Mouse (Mus musculus) embryonic stem cell, embryonic (primary cell): Measurements from ENCODE around the gene Snd1.

Source experiments
- CTCF ChIA-PET, 4 experiments: fragments of 300-600 bp in 2 of 4; fragments of 350-600 bp in 2 of 4; sonication (Branson Sonifier 250); formaldehyde crosslinking; loops; one replicate each; lab custom pipeline; 2022; ENCODE audit warnings: inconsistent platforms in 2 of 4; lab: Charles Lee
- POLR2A ChIA-PET, 4 experiments: fragments of 300-600 bp in 2 of 4; fragments of 350-600 bp in 2 of 4; sonication (Branson Sonifier 250); formaldehyde crosslinking; loops; one replicate each; lab custom pipeline; 2022; ENCODE audit warnings: antibody characterized with exemption in 4 of 4, inconsistent platforms in 1 of 4; lab: Charles Lee

Snd1 gene

DNA sequence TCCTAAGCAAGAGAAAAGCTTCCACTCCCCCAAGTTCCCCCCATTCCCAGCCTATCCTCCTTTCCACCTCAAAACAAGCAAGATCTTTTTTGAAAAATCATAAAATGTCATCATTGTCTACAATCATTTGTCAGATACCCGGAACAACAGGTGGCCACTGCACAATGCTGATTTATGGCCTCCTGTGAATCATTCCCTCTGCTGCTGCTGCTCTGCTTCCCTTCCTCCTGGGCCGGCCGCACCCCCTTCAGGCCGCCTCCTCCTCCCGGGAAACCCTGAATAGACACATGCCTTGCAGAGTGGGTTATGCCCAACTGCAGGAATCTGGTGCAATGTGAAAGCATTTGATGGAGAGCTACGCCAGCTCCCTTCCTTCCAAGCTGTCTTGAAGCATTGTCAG, 353.7 kb downstream of the Snd1 start:
- POLR2A ChIA-PET, result interaction anchor here in 1 of 4 experiments (0.6 to 1.5 kb wide), 5 partner anchors 9 to 349 kb away, joined by 3 to 5 read pairs (median 4); no protein-coding TSS in a partner anchor
- CTCF ChIA-PET, result no interaction called here

DNA sequence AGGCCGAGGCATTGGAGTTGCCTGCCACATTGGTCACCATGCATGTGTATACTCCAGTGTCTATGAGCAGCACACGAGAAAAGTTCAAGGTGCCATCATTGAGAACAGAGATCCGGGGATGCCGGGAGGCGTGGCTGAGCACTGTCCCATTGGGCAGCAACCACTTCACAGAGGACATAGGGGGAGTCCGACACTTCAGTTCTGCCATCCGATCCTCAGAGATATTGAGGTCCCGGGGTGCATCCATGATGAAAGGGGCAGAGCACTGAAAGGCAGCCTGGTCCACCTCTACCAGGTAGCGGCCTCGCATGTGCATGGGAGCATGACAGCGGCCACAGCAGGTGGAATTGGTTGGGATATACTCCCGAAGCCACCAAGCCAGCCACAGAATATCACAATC, 355.4 kb downstream of the Snd1 start:
- ChIA-PET POLR2A (interaction anchor here in 2 of 4 experiments (0.7 to 3.2 kb wide), 8 partner anchors 9 to 275 kb away, joined by 3 to 18 read pairs (median 5); no protein-coding TSS in a partner anchor), CTCF (no interaction called here)

DNA sequence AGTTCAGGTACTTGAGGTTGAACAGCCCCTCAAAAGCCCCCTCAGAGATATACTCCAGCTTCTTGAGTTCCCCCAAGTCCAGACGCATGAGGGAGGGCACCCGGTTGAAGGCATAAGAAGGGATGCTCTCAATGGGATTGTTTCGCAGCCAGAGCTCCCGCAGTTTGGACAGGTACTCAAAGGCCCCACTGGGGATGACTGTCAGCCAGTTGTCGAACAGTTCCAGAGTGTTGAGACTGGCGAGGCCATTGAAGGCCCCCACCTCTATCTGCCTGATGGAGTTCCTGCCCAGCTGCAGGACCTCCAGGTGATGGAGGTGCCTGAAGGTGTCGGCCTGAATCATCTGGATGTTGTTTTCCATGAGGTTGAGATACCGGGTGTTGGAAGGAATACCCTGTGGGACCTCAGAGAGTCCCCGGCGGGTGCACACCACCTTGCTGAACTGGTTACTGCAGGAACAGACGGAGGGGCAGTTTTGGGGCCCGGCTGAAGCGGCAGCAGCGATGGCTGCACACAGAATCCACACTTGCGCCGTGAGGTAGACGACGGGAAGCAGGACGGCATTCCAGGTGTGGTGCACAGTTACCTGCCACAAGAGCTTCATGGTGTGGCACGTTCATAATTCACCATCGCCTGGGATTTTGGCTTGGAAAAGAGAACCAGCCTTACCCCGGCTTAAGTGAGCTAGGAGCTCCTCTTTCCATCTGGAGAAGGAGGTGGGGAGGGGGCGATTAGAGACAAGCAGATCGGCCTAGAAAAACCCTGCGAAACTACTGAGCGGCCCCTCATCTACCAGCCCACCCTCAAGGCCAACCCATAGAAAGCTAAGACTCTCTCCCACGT, 356.3 kb downstream of the Snd1 start, which contains the start of gene Lrrc4:
Lrrc4 (minus strand) TSS at position 737 of the 843 bp plus-strand sequence.
- CTCF ChIA-PET, result interaction anchor here (0.6 to 1.8 kb wide), 5 partner anchors 63 to 744 kb away, joined by 3 to 7 read pairs (median 4); no protein-coding TSS in a partner anchor
- POLR2A ChIA-PET, result interaction anchor here in 2 of 4 experiments (0.6 to 3.2 kb wide), 26 partner anchors 8 to 497 kb away, joined by 3 to 18 read pairs (median 4); no protein-coding TSS in a partner anchor

DNA sequence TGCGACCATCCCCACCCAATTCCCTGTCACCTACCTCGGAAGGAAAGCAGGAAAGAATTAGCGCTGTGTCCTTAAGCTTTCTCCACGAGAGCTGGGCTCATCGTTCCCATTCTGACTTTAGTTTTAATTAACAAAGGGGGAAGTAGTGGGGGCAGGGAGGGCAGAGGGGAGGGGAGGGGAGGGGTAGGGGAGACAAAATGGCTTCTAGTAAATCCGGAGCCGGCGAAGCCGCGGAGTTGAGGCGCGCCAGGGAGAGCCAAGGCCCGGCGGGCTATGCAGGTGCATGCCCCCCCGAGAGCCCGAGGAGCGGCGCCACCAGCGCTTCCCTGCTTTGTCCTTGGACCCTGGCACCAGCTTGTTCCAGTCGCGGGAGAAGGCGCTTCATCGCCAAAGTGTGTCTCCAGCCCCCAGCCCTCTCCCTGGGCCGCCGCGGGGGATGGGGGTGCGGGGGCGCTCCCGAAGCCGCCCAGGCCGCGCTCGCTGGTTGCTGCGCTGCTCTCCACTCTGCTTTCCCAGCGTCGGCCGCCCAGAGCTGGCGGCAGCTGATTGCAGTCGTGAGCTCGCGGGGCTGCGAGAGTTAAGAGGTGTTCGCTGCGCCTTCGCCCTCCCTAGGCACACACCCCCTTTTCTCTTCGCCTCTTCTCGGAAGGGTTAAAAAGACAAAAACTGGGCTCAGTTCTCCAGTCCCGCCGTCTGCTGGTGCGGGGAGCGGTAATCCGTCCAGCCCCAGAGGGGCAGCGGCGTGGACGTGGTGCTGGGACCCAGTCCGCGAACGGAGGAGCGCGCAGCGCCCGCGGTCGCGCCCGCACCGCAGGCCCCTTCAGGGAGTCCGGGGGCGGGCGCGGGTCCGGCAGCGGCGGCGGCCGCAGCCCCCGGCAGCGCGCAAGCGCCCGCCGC, 357.2 kb downstream of the Snd1 start:
- ChIA-PET CTCF (interaction anchor here (0.6 to 1.8 kb wide), 5 partner anchors 62 to 743 kb away, joined by 3 to 7 read pairs (median 4); no protein-coding TSS in a partner anchor), POLR2A (interaction anchor here in 2 of 4 experiments (0.6 to 3.2 kb wide), 27 partner anchors 9 to 496 kb away, joined by 3 to 18 read pairs (median 3); no protein-coding TSS in a partner anchor)

DNA sequence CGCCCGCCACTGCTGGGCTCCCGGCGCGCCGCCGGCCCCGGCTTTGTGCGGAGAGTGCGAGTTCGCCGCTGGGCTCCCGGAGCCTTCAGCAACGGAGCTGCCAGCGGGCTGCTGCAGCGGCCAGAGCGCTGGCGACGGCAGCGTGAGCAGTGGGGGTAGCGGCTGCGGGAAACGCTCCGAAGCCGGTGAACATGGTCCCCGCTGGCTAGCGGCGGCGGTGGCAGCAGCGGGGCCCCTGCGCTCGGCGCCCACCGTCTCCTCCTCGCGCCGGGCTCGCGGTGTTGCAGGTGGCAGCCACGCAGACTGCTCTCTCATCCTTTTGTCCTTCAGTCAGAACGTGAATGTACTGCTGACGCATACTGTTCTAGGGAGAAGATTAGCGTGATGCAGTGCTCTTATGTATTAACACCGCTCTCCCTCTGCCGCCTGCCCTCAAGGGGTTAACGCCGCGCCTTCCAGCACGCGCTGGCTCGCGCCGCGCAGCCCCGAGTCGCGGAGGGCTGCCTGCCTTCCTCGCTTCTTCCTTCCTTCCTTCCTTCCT, 357.9 kb downstream of the Snd1 start:
- CTCF ChIA-PET, result interaction anchor here in 3 of 4 experiments (0.7 to 1.8 kb wide), 3 partner anchors 66 to 627 kb away, joined by 4 to 6 read pairs (median 4); no protein-coding TSS in a partner anchor
- POLR2A ChIA-PET, result interaction anchor here in 3 of 4 experiments (0.6 to 3.2 kb wide), 9 partner anchors 12 to 353 kb away, joined by 3 to 18 read pairs (median 3); no protein-coding TSS in a partner anchor

DNA sequence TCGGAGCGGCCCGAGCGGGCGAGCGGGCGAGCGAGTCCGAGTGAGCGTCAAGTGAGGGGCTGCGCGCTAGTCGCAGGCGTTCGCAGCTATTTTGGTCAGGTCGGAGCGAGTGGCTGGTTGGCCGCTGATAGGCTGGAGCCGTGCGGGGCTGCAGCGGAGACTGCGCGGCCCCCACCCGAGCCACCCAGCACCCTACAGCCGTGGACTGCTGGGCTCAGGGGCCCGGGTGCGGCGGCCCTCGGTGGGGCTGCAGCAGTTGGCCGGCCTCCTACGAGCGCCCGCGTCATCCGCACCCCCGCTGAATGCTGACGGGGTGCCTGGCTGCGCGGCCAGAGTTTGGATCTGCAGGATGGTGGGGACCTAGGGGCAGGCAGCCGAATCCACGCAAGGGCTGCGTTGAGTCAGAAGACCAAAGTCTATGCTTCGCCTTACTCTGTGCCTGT, 358.5 kb downstream of the Snd1 start:
- ChIA-PET POLR2A (interaction anchor here (0.6 to 3.2 kb wide), 5 partner anchors 13 to 277 kb away, joined by 3 to 18 read pairs (median 3); no protein-coding TSS in a partner anchor), CTCF (interaction anchor here in 1 of 4 experiments (0.7 kb wide), 1 partner anchor 627 kb away, joined by 4 read pairs; no protein-coding TSS in a partner anchor)

DNA sequence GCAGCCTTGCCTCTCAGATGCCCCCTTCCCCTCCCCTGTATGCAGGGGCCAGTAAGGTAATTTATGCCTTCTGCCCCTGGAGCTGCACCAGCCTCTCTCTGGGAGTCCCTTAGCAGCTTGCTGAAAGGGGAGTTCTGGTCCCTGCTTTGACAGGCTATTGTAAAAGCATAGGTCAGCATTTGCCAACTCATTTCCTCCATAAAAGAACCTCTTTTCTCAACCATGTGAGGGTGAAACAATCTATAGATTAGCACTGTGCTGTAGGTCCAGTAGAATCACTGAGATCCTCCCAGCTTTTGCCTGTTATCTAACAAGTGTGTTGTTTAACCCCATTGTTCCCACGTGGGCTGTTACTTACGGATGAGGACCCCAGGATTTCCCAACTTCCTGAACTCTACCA, 359.1 kb downstream of the Snd1 start:
- ChIA-PET CTCF (no interaction called here), POLR2A (interaction anchor here in 2 of 4 experiments (0.7 to 0.8 kb wide), 2 partner anchors 194 to 278 kb away, joined by 3 read pairs; no protein-coding TSS in a partner anchor)

DNA sequence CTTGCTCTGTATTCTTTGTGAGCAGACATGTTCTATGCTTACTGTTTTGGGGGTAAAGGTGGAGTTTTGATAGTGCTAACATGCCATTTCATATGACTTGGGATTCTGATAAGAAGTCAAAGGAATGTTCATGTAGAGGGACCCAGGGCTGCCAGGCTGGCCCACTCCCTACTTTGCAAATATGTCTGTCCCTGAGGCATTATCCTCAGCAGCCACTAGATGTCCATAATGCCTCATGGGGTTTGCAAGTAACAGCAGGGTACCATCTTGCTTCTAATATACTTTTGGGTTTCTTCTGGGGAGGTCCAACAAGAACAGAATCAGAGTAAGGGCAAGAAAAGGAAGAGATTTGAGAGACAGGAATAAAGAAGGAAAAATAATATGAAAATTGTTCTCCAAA, 361.7 kb downstream of the Snd1 start:
- ChIA-PET CTCF (no interaction called here), POLR2A (no interaction called here)

DNA sequence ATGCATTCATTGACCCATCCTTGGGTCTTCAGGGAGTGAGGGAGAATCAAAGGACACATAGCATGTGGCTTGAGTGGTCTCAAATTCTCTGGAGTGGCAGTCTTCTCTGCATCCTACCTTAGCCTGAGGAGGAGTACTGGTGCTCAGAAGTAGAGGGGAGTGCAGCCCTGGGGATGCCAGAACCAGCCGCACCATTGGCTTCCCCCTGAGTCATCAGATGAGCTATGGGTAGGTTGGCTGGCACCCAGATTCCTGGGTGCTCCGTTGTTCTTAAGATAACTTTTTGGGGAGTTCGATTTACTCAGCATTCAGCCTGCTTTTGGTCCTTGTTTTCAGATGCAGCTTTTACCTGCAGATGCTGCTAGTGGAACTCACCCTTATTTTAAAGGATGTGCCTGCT, 366.6 kb downstream of the Snd1 start:
- POLR2A ChIA-PET, result interaction anchor here in 1 of 4 experiments (0.5 kb wide), 1 partner anchor 1661 kb away, joined by 6 read pairs; no protein-coding TSS in a partner anchor
- CTCF ChIA-PET, result no interaction called here

DNA sequence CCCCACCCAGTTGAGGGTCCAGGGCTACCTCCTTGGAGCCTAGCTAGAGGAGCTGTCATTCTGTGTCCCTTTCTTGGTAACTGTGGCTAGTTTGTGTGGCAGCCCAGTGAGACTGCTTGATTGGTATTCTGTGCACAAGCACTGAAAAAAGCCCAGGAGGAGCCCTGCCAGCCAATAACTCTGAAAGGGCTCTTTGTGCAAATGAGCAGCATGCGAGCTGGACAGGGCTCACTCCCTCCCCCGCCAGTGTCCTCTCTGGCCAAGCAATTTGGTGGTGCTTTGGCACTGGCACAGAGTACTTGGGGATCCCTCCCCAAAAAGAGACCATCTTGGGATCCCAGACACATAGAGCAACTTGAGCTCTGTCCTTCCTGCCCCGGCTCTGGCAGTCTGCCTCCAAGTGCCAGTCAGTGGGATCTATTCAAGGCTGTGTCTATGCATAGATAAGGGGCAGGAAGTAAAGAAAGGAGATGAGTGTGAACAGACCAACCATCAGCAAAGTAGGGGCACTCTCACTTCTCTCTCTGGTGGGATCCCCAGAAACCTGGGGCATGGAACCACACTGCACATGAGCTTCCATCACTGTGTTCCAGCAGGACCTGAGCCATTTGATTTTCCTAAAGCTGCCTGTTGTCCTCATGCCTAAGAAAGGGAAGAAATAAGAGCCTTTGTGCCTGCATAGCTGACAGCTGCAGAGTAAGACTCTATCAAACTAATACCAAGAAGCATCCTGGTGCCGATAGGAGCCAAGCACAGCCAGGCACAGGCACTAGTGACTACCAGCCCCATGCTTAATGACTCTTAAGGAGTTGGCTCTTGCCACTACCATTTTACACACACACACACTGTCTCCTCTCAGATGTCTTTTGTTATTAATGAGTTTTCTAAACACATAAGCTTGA, 367.7 kb downstream of the Snd1 start:
- CTCF ChIA-PET, result no interaction called here

DNA sequence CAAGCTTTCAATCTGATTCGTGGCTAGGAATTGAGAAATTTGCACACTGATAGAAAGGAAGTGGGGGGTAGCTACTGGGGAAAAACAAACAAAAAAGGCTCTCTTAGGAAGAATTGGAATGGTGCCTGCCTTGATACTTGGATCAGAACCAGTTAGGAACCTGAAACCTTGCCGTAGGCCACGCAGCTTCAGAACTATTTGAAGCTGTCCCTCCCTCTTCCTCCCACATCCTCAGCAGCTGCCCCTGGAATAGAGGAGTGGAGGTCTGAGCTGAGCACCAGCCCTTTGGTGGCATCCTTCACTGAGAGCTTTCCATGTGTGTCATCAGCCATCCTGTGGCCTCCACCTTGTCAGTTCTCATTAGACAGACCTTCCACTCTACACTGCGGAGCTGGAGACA, 370.7 kb downstream of the Snd1 start:
- ChIA-PET CTCF (interaction anchor here in 1 of 4 experiments (0.6 kb wide), 1 partner anchor 63 kb away, joined by 3 read pairs; no protein-coding TSS in a partner anchor), POLR2A (interaction anchor here in 2 of 4 experiments (0.9 to 1.2 kb wide), 5 partner anchors 9 to 14 kb away, joined by 3 to 5 read pairs (median 3); partner anchors contain the start of gene Lrrc4 (in 1 of the 2))

More for the DNA sequence above, 367.7 kb downstream of the Snd1 start:
- POLR2A ChIA-PET, result no interaction called here

DNA sequence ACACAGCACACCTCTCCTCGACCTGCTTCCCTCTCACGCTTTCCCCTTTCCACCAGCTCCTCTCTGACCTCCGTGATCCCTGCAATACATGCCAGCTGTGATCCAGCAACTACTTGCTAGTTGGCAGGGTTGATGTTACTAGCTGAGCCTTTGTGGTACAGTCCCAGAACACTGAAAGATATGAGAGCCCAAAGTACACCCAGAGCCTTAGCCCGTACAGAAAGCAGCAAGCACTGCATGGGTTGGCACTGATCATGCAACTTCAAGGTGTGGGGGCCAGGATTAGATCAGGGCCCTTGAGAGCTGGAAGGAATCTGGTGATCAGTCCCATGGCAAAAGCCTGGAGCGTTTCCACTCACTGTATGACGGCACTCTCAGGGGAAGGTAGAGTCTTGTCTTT, 372.7 kb downstream of the Snd1 start:
- ChIA-PET POLR2A (interaction anchor here in 1 of 4 experiments (1.0 to 1.6 kb wide), 7 partner anchors 9 to 368 kb away, joined by 3 to 6 read pairs (median 3); no protein-coding TSS in a partner anchor), CTCF (interaction anchor here in 2 of 4 experiments (0.5 to 0.6 kb wide), 2 partner anchors 328 to 355 kb away, joined by 4 to 10 read pairs; no protein-coding TSS in a partner anchor)

DNA sequence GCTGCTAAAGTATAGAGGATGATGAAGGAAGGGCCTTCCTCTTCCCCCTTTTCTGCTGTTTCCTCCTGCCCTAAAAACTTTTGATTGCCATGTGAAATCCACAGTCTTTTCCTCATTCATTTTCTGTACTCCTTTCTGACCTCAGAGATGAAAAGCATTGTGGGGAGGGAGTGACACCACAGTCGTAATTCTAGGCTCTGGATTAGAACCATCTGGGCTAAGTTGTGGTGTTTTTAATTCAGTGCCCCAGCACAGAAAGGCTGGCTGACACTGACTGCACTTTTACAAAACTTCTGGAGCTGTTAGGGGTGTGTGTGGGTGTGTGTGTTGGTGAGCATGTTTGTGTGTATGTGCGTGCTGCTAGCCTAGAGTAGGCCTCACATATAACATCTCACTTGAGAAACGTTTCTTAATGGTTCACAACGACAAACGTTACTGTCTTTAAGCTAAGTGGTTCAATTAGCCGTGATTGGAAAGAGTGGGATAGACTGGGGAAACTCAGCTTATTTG, 373.4 kb downstream of the Snd1 start:
- CTCF ChIA-PET, result no interaction called here
- POLR2A ChIA-PET, result interaction anchor here in 1 of 4 experiments (0.9 to 1.6 kb wide), 8 partner anchors 8 to 29 kb away, joined by 3 to 6 read pairs (median 3); partner anchors contain the start of gene Lrrc4

DNA sequence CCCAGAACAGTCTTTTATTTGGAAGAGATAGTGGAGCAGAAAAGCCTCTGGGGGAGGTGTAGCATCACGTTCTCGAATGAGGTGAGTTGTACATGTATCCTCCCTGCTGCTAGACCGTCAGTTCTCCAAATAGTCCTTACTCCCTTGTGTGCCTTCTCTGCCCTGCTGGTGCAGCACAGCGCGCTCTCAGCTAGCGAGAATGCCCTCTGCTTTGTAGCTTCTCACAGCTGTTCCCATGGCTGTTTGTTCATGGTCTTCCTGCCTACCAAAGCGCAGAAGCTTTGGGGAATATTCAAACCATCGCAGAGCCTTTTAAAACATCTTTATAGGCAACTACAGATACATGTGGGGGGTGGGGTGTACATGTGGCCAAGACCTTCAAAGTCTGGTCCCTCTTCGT, 374.0 kb downstream of the Snd1 start:
- CTCF ChIA-PET, result no interaction called here
- POLR2A ChIA-PET, result interaction anchor here in 2 of 4 experiments (0.6 to 1.6 kb wide), 8 partner anchors 9 to 29 kb away, joined by 3 to 6 read pairs (median 4); partner anchors contain the start of gene Lrrc4 (in 1 of the 2)

DNA sequence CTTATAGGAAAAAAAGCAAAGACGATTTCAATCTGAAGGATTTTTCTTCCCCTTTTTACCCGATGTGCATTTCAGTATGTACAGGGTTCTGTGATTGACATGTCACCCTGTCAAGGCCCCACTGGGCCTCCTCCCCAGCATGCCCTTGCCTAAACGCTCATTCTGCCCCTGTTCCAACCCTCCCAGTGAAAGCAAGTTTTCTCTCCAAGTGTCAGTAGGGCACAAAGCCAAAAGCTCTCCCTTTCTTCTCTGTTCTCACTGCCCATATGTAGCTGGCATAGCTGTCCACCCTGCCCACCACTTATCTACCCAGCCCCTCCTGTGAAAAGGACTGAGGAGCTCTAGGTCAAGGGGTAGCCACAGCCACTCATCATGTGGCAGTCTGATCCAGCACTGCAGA, 374.4 kb downstream of the Snd1 start:
- ChIA-PET CTCF (no interaction called here), POLR2A (interaction anchor here in 2 of 4 experiments (0.5 to 1.2 kb wide), 6 partner anchors 10 to 27 kb away, joined by 3 to 12 read pairs (median 4); partner anchors contain the start of gene Lrrc4 (in 1 of the 2))

DNA sequence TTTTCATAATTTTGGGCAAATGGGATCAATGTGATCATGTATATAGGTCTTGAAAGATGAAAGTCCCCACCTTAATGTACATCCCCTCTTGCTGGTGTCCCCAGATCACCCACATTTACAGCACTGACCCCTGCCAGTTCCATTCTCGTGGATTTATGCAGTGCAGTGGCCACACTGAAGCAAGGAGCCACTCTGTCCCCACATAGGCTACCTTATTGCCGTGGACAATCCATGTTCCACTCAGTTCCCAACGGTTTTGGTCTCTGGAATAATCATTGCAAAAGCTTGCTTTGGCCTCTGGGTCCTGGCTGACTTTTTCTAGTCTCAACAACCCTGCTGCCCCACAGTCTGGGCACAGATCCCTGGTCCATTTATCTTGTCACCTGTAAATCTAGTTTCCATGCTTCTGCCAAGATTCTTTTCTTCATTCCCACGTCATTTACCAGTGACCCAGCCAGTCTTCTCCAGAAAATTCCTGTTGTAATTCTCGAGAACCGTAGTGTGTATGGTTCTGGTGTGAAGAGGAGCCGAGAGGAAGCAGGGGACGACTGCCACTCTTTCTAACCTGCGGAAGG, 375.5 kb downstream of the Snd1 start:
- ChIA-PET POLR2A (interaction anchor here in 2 of 4 experiments (0.5 to 0.8 kb wide), 2 partner anchors 9 to 39 kb away, joined by 3 read pairs; no protein-coding TSS in a partner anchor), CTCF (no interaction called here)
